In genomic region chr2:152081641-152082448, GRCm38 (mm10) we compare ENCODE assay signal across 8 mouse cellular contexts. TPM values are rescaled to one million over a fixed set of nuclear protein-coding genes. Genes with fewer than 3 reads are reported as not detected.
DNase-seq lines count a peak whose midpoint lies in the region; ATAC-seq and TF ChIP-seq lines count a peak whose summit lies in the region.

No protein-coding gene starts in this region.

- peaks cover 3% of the 10 kb centered on the region for H3K4me1 ChIP-seq in ES-Bruce4 (ENCODE audit: control insufficient read depth, insufficient read depth, low read length)
- no peaks in the 10 kb centered on the region; the same call in 1 of the 2 replicates for H3K4me1 ChIP-seq in brown adipose tissue, adult 24 weeks (ENCODE audit: control insufficient read depth, insufficient read depth, insufficient read length, low read length)
- peaks cover 14% of the 10 kb centered on the region; the same call in 1 of the 2 replicates for H3K4me1 ChIP-seq in forebrain, embryonic 11.5 days (replicated peaks; ENCODE audit: control insufficient read depth, insufficient read depth, low read length)
- H3K4me1 ChIP-seq in heart, postnatal 0 days (ENCODE audit: control insufficient read depth, insufficient read depth): no peaks in the 10 kb centered on the region
- peaks cover 2% of the 10 kb centered on the region; the same call in 1 of the 2 replicates for H3K4me1 ChIP-seq in lung, embryonic 16.5 days (replicated peaks; ENCODE audit: control insufficient read depth, insufficient read depth, low read length)

- no peaks in the 10 kb centered on the region for H3K9me3 ChIP-seq in ES-Bruce4 (replicated peaks; ENCODE audit: control insufficient read depth, insufficient read depth, low read length, poor library complexity, severe bottlenecking)
- no peaks in the 10 kb centered on the region for H3K9me3 ChIP-seq in forebrain, embryonic 11.5 days (ENCODE audit: control insufficient read depth, low read length)
- no peaks in the 10 kb centered on the region for H3K9me3 ChIP-seq in heart, postnatal 0 days (replicated peaks; ENCODE audit: control insufficient read depth, low read length)
- H3K9me3 ChIP-seq in lung, embryonic 16.5 days (ENCODE audit: control insufficient read depth, low read length): no peaks in the 10 kb centered on the region

- TF ChIP-seq CTCF in ES-Bruce4 (IDR thresholded peaks at IDR 0.05; ENCODE audit: low read depth, low read length): no peak
- no peak for TF ChIP-seq CTCF in heart, postnatal 0 days (IDR thresholded peaks at IDR 0.05; ENCODE audit: low read depth)

- H3K4me3 ChIP-seq in ES-Bruce4 (ENCODE audit: low read depth, low read length): peak overlapping the region; percentile 74
- peak overlapping the region; percentile 50; the same call in 1 of the 2 replicates for H3K4me3 ChIP-seq in brown adipose tissue, adult 24 weeks (ENCODE audit: insufficient read depth, low read depth, low read length)
- H3K4me3 ChIP-seq in forebrain, embryonic 11.5 days (ENCODE audit: low read depth, low read length): peak overlapping the region; percentile 64
- peak overlapping the region; percentile 28 for H3K4me3 ChIP-seq in heart, postnatal 0 days (ENCODE audit: low read depth, low read length)
- H3K4me3 ChIP-seq in lung, embryonic 16.5 days (ENCODE audit: low read length): peak overlapping the region; percentile 30

- ATAC-seq in forebrain, embryonic 11.5 days (replicated peaks; ENCODE audit: low FRiP score): peak; percentile 75
- peak; percentile 90 for ATAC-seq in heart, postnatal 0 days (ENCODE audit: insufficient read depth, low read depth)
- ATAC-seq in lung, embryonic 16.5 days (ENCODE audit: low read depth): peak; percentile 96

- TF ChIP-seq EP300 in ES-Bruce4 (IDR thresholded peaks at IDR 0.05; ENCODE audit: insufficient read depth, low read depth, low read length): no peak
- no peak for TF ChIP-seq EP300 in heart, postnatal 0 days (IDR thresholded peaks at IDR 0.05; ENCODE audit: low read depth)

- peak overlapping the region; percentile 9; the same call in 1 of the 2 replicates for H3K9ac ChIP-seq in ES-Bruce4 (ENCODE audit: low read depth, poor library complexity, severe bottlenecking)
- peak overlapping the region; percentile 85 for H3K9ac ChIP-seq in forebrain, embryonic 11.5 days (ENCODE audit: low read length)
- H3K9ac ChIP-seq in heart, postnatal 0 days (replicated peaks; ENCODE audit: low read depth, low read length): no peak overlapping the region
- no peak overlapping the region for H3K9ac ChIP-seq in lung, embryonic 16.5 days (ENCODE audit: low read length)

- WGBS in forebrain, embryonic 11.5 days: 1% methylated on average over 70 of the region's 81 CpGs
- WGBS in heart, postnatal 0 days: under 1% methylated on average over 73 of the region's 81 CpGs
- under 1% methylated on average over 75 of the region's 81 CpGs for WGBS in lung, embryonic 16.5 days

- TF ChIP-seq POLR2A in ES-Bruce4 (IDR thresholded peaks at IDR 0.05; ENCODE audit: insufficient read depth, low read length): no peak

- H3K27me3 ChIP-seq in ES-Bruce4 (ENCODE audit: control insufficient read depth, insufficient read depth, low read length, poor library complexity, severe bottlenecking): peaks cover 2% of the 10 kb centered on the region; the same call in 1 of the 2 replicates
- H3K27me3 ChIP-seq in forebrain, embryonic 11.5 days (ENCODE audit: control insufficient read depth, insufficient read depth, low read length): peaks cover 17% of the 10 kb centered on the region
- H3K27me3 ChIP-seq in heart, postnatal 0 days (ENCODE audit: control insufficient read depth, insufficient read depth, low read length): peaks cover 78% of the 10 kb centered on the region
- H3K27me3 ChIP-seq in lung, embryonic 16.5 days (ENCODE audit: control insufficient read depth, insufficient read depth, low read depth, low read length): peaks cover 57% of the 10 kb centered on the region

- H3K27ac ChIP-seq in ES-Bruce4 (ENCODE audit: insufficient read depth, low read length): no peak overlapping the region
- no peak overlapping the region for H3K27ac ChIP-seq in brown adipose tissue, adult 24 weeks (replicated peaks; ENCODE audit: low read depth, low read length)
- peak overlapping the region; percentile 88 for H3K27ac ChIP-seq in forebrain, embryonic 11.5 days (ENCODE audit: low read depth, low read length)
- H3K27ac ChIP-seq in heart, postnatal 0 days (ENCODE audit: low read depth): no peak overlapping the region
- no peak overlapping the region for H3K27ac ChIP-seq in lung, embryonic 16.5 days (ENCODE audit: low read length)

- peak; percentile 90 for DNase-seq in forebrain, embryonic 11.5 days (ENCODE audit: low spot score)
- DNase-seq in heart, postnatal 0 days (ENCODE audit: low spot score): peak; percentile 67
- DNase-seq in kidney, postnatal 14 days: peak; percentile 92
- DNase-seq in ovary, postnatal 10 days (ENCODE audit: low spot score): peak; percentile 70
- DNase-seq in thymus, postnatal 14 days: peak; percentile 83

- H3K36me3 ChIP-seq in ES-Bruce4 (ENCODE audit: control insufficient read depth, insufficient read depth, low read length, poor library complexity, severe bottlenecking): no peaks in the 10 kb centered on the region
- no peaks in the 10 kb centered on the region for H3K36me3 ChIP-seq in forebrain, embryonic 11.5 days (ENCODE audit: control insufficient read depth, insufficient read depth, low read length)
- no peaks in the 10 kb centered on the region for H3K36me3 ChIP-seq in heart, postnatal 0 days (replicated peaks; ENCODE audit: control insufficient read depth, insufficient read depth, low read length)
- H3K36me3 ChIP-seq in lung, embryonic 16.5 days (ENCODE audit: control insufficient read depth, insufficient read depth, low read length): no peaks in the 10 kb centered on the region

- H3K4me2 ChIP-seq in forebrain, embryonic 11.5 days (ENCODE audit: low read depth, low read length, severe bottlenecking): peak overlapping the region; percentile 80
- peak overlapping the region; percentile 46 for H3K4me2 ChIP-seq in heart, postnatal 0 days (ENCODE audit: low read depth, low read length)
- H3K4me2 ChIP-seq in lung, embryonic 16.5 days (ENCODE audit: low read depth, low read length): peak overlapping the region; percentile 49

RNA-seq across cellular contexts. Expression of gene Scrt2, which starts 0.5 kb away (rescaled TPM):
- 0.18 and 0.32 TPM in 2 replicates for polyA plus RNA-seq in ES-Bruce4 (2011; ENCODE audit: insufficient read depth, insufficient read length, low read depth, missing spikeins)
- polyA plus RNA-seq in brown adipose tissue, adult 24 weeks (2012; ENCODE audit: insufficient read depth, insufficient read length, missing spikeins): not detected in 2 replicates
- polyA plus RNA-seq in forebrain, embryonic 11.5 days (2014; fragmentation: Nextera tagmentation; extraction: Ambion mirVana): 10.0 and 11.3 TPM in 2 replicates
- not detected in 2 replicates for total RNA-seq in heart, postnatal 0 days (2014; rRNA removed; ENCODE audit: low replicate concordance)
- not detected in 2 replicates for polyA plus RNA-seq in heart, postnatal 0 days (2015; fragmentation: Nextera tagmentation; extraction: Ambion mirVana)
- polyA plus RNA-seq in lung, embryonic 16.5 days (2015; fragmentation: Nextera tagmentation; extraction: Ambion mirVana): 0.06 TPM in 1 of 2 replicates, not detected in the other

RNA-seq across cellular contexts. Expression of gene Srxn1, which starts 23.5 kb away (rescaled TPM):
- polyA plus RNA-seq in ES-Bruce4 (2011; ENCODE audit: insufficient read depth, insufficient read length, low read depth, missing spikeins): 18.1 TPM in 2 replicates
- 36.2 and 39.3 TPM in 2 replicates for polyA plus RNA-seq in brown adipose tissue, adult 24 weeks (2012; ENCODE audit: insufficient read depth, insufficient read length, missing spikeins)
- 14.3 and 15.0 TPM in 2 replicates for polyA plus RNA-seq in forebrain, embryonic 11.5 days (2014; fragmentation: Nextera tagmentation; extraction: Ambion mirVana)
- 10.9 and 13.7 TPM in 2 replicates for total RNA-seq in heart, postnatal 0 days (2014; rRNA removed; ENCODE audit: low replicate concordance)
- 9.5 and 10.2 TPM in 2 replicates for polyA plus RNA-seq in heart, postnatal 0 days (2015; fragmentation: Nextera tagmentation; extraction: Ambion mirVana)
- 5.7 and 5.9 TPM in 2 replicates for polyA plus RNA-seq in lung, embryonic 16.5 days (2015; fragmentation: Nextera tagmentation; extraction: Ambion mirVana)

Comparison
In these comparisons a context has a peak if more than half of its experiments do, and no peak if none do; other contexts are left out.
1. H3K9ac ChIP-seq: peak in ES-Bruce4 (single experiment) and forebrain, embryonic 11.5 days (single experiment); none in heart, postnatal 0 days (single experiment) and lung, embryonic 16.5 days (single experiment).
2. Peak in every context shown above with its lines, with median percentiles within 50 percentile points of each other: H3K4me3 ChIP-seq, ATAC-seq, DNase-seq and H3K4me2 ChIP-seq.